Mouse (Mus musculus) limb, embryonic 12.5 days (tissue): ENCODE data around the gene Pitpnc1. TPM values are rescaled to one million over a fixed set of nuclear protein-coding genes. Genes with fewer than 3 reads are reported as not detected.
"Not testable (repeated sequence)": the region's sequence is repeated elsewhere in the genome, so short reads cannot be mapped to it uniquely, and the experiment has no call there.

ENCODE experiments used
- ATAC-seq: fragments of 200-750 bp; cut with Nextera tagmentation; 2 replicates; pipeline ENCODE4 v1.8.0; 2017; ENCODE audit warnings: low read depth, moderate TSS enrichment; ENCODE audit not compliant: insufficient number of reproducible peaks, insufficient read depth, low FRiP score, low TSS enrichment
- H3K27ac ChIP-seq: fragments of 300-500 bp; sonication (generic); 2 replicates; pipeline ENCODE4 v1.5.1; 2016; ENCODE audit warnings: mild to moderate bottlenecking, moderate library complexity
- H3K27me3 ChIP-seq: fragments of 300-500 bp; sonication (generic); 2 replicates; pipeline ENCODE4 v1.6.1; 2016; ENCODE audit warnings: mild to moderate bottlenecking, moderate library complexity
- H3K36me3 ChIP-seq: fragments of 300-500 bp; sonication (generic); 2 replicates; pipeline ENCODE4 v1.6.1; 2016; ENCODE audit warnings: mild to moderate bottlenecking, moderate library complexity
- H3K4me1 ChIP-seq: fragments of 300-500 bp; sonication (generic); replicated peaks from 2 replicates; pipeline ENCODE4 v1.6.1; 2016
- H3K4me2 ChIP-seq: fragments of 300-500 bp; sonication (generic); 2 replicates; pipeline ENCODE4 v1.6.1; 2016; ENCODE audit warnings: mild to moderate bottlenecking, moderate library complexity
- H3K4me3 ChIP-seq: fragments of 300-500 bp; sonication (generic); replicated peaks from 2 replicates; pipeline ENCODE4 v1.5.1; 2016; ENCODE audit warnings: mild to moderate bottlenecking
- H3K9ac ChIP-seq: fragments of 300-500 bp; sonication (generic); replicated peaks from 2 replicates; pipeline ENCODE4 v1.6.1; 2016; ENCODE audit warnings: mild to moderate bottlenecking, moderate library complexity
- H3K9me3 ChIP-seq: fragments of 300-500 bp; sonication (generic); 2 replicates; pipeline ENCODE4 v1.6.1; 2016; ENCODE audit warnings: mild to moderate bottlenecking, moderate library complexity
- WGBS: fragments of 180-500 bp; shearing (Covaris S2); methylation state at CpG from one replicate; pipeline ENCODE4 v1.1.7; 2016; 5-methylcytosine and 5-hydroxymethylcytosine counted together
- polyA plus RNA-seq: library from polyadenylated mRNA; unstranded; fragments of >200 nt; fragmentation: Nextera tagmentation; extraction: Ambion mirVana; gene quantifications from 2 replicates; pipeline ENCODE4 v1.2.1, GENCODE M21; 2016

The Pitpnc1 gene
- 31.9 and 34.9 TPM in 2 replicates for polyA plus RNA-seq

GRCm38 (mm10) chr11:107470521-107471041 is at the start of gene Pitpnc1:
Pitpnc1 (minus strand) TSS chr11:107470699.
- Histone ChIP-seq H3K36me3 (no peaks in the 10 kb centered on the region), H3K27ac (peak within 1 kb of the TSS; percentile 94), H3K4me3 (peak within 1 kb of the TSS; percentile 86), H3K4me1 (peaks cover 25% of the 10 kb centered on the region), H3K4me2 (peak within 1 kb of the TSS; percentile 76), H3K9me3 (no peaks in the 10 kb centered on the region), H3K9ac (peak within 1 kb of the TSS; percentile 94), H3K27me3 (no peaks in the 10 kb centered on the region)
- under 1% methylated on average over 36 of the region's 37 CpGs for whole genome bisulfite sequencing
- peak; percentile 81 for ATAC-seq

- WGBS = 87% methylated on average over 5 of the region's 5 CpGs
- H3K4me1 ChIP-seq = no peaks in the 10 kb centered on the region
- no peaks in the 10 kb centered on the region for H3K9me3 ChIP-seq
- H3K27me3 ChIP-seq = no peaks in the 10 kb centered on the region
- H3K4me2 ChIP-seq = no peak overlapping the region
- no peak overlapping the region for H3K4me3 ChIP-seq
- no peak for ATAC-seq
- H3K9ac ChIP-seq = no peak overlapping the region
- H3K36me3 ChIP-seq = no peaks in the 10 kb centered on the region
- H3K27ac ChIP-seq = no peak overlapping the region
These were observed 48.3 kb upstream of the Pitpnc1 start for GRCm38 (mm10) chr11:107518645-107519429.

- H3K4me1 ChIP-seq = no peaks in the 10 kb centered on the region
- H3K36me3 ChIP-seq = no peaks in the 10 kb centered on the region
- H3K4me3 ChIP-seq = no peak overlapping the region
- no peaks in the 10 kb centered on the region for H3K27me3 ChIP-seq
- no peaks in the 10 kb centered on the region for H3K9me3 ChIP-seq
- WGBS = 95% methylated on average over 2 of the region's 2 CpGs
- H3K4me2 ChIP-seq = no peak overlapping the region
- no peak for ATAC-seq
- H3K27ac ChIP-seq = no peak overlapping the region
- H3K9ac ChIP-seq = no peak overlapping the region
These were observed 45.9 kb upstream of the Pitpnc1 start for GRCm38 (mm10) chr11:107516387-107516786.

GRCm38 (mm10) chr11:107513047-107513446 is 42.5 kb upstream of the Pitpnc1 start:
- no peak overlapping the region for H3K27ac ChIP-seq

GRCm38 (mm10) chr11:107511954-107512353 is 41.5 kb upstream of the Pitpnc1 start:
- H3K4me2 ChIP-seq, H3K9me3 ChIP-seq, ATAC-seq, H3K4me3 ChIP-seq, H3K27ac ChIP-seq, H3K36me3 ChIP-seq, H3K9ac ChIP-seq: not testable (repeated sequence)
- Histone ChIP-seq H3K27me3 (peaks cover 12% of the 10 kb centered on the region; the same call in 1 of the 2 replicates), H3K4me1 (peaks cover 18% of the 10 kb centered on the region)
- 50% methylated on average over 5 of the region's 5 CpGs for WGBS

More at GRCm38 (mm10) chr11:107513047-107513446, 42.5 kb upstream of the Pitpnc1 start:
- no peak overlapping the region for H3K4me3 ChIP-seq
- H3K9me3 ChIP-seq = no peaks in the 10 kb centered on the region
- no peak for ATAC-seq
- no peaks in the 10 kb centered on the region for H3K36me3 ChIP-seq
- H3K4me1 ChIP-seq = peaks cover 18% of the 10 kb centered on the region
- H3K9ac ChIP-seq = 0 out of 2 replicates have a peak overlapping the region, but pooled peaks have one; percentile 8
- H3K4me2 ChIP-seq = no peak overlapping the region
- peaks cover 12% of the 10 kb centered on the region; the same call in 1 of the 2 replicates for H3K27me3 ChIP-seq
- 87% methylated on average over 10 of the region's 10 CpGs for WGBS

- H3K27me3 ChIP-seq = peaks cover 12% of the 10 kb centered on the region; the same call in 1 of the 2 replicates
- H3K4me3 ChIP-seq = peak overlapping the region; percentile 8
- no peaks in the 10 kb centered on the region for H3K9me3 ChIP-seq
- H3K27ac ChIP-seq = no peak overlapping the region
- 4% methylated on average over 18 of the region's 18 CpGs for WGBS
- H3K4me2 ChIP-seq = peak overlapping the region; percentile 45
- H3K36me3 ChIP-seq = no peaks in the 10 kb centered on the region
- H3K9ac ChIP-seq = peak overlapping the region; percentile 31; the same call in 1 of the 2 replicates
- peaks cover 18% of the 10 kb centered on the region for H3K4me1 ChIP-seq
- no peak for ATAC-seq
These were observed 40.1 kb upstream of the Pitpnc1 start for GRCm38 (mm10) chr11:107510362-107511269.

GRCm38 (mm10) chr11:107509631-107510338 is 39.3 kb upstream of the Pitpnc1 start:
- WGBS = 19% methylated on average over 11 of the region's 11 CpGs
- Histone ChIP-seq H3K4me2 (peak overlapping the region; percentile 28), H3K9ac (0 out of 2 replicates have a peak overlapping the region, but pooled peaks have one; percentile 27), H3K9me3 (0 out of 2 replicates have a peak, but pooled peaks cover 4% of the 10 kb centered on the region), H3K4me3 (no peak overlapping the region), H3K27me3 (peaks cover 12% of the 10 kb centered on the region; the same call in 1 of the 2 replicates), H3K27ac (no peak overlapping the region), H3K36me3 (no peaks in the 10 kb centered on the region), H3K4me1 (peaks cover 18% of the 10 kb centered on the region)
- no peak for ATAC-seq

GRCm38 (mm10) chr11:107506260-107506659 is 35.8 kb upstream of the Pitpnc1 start:
- H3K9ac ChIP-seq = no peak overlapping the region
- ATAC-seq = no peak
- no peak overlapping the region for H3K4me3 ChIP-seq
- 76% methylated on average over 1 of the region's 1 CpGs for WGBS
- peaks cover 17% of the 10 kb centered on the region for H3K4me1 ChIP-seq
- H3K36me3 ChIP-seq = peaks cover 8% of the 10 kb centered on the region
- 0 out of 2 replicates have a peak, but pooled peaks cover 5% of the 10 kb centered on the region for H3K9me3 ChIP-seq
- peaks cover 12% of the 10 kb centered on the region; the same call in 1 of the 2 replicates for H3K27me3 ChIP-seq
- H3K4me2 ChIP-seq = no peak overlapping the region
- no peak overlapping the region for H3K27ac ChIP-seq

- ATAC-seq, H3K4me3 ChIP-seq, H3K9ac ChIP-seq, H3K27me3 ChIP-seq, H3K4me1 ChIP-seq, H3K27ac ChIP-seq, H3K9me3 ChIP-seq, H3K4me2 ChIP-seq: not testable (repeated sequence)
- H3K36me3 ChIP-seq = peaks cover 17% of the 10 kb centered on the region
- WGBS = 90% methylated on average over 3 of the region's 4 CpGs
These were observed 33.9 kb upstream of the Pitpnc1 start for GRCm38 (mm10) chr11:107504364-107504763.

GRCm38 (mm10) chr11:107502801-107503200 is 32.3 kb upstream of the Pitpnc1 start:
- Histone ChIP-seq H3K4me3 (no peak overlapping the region), H3K27ac (no peak overlapping the region), H3K36me3 (peaks cover 30% of the 10 kb centered on the region), H3K4me1 (no peaks in the 10 kb centered on the region), H3K9me3 (0 out of 2 replicates have a peak, but pooled peaks cover 5% of the 10 kb centered on the region), H3K9ac (no peak overlapping the region), H3K4me2 (no peak overlapping the region), H3K27me3 (no peaks in the 10 kb centered on the region)
- 86% methylated on average over 8 of the region's 8 CpGs for WGBS
- ATAC-seq = no peak
